Mouse (Mus musculus) erythroblast, adult 5-6 weeks (primary cell): ENCODE data around the gene Procr. TPM values are rescaled to one million over a fixed set of nuclear protein-coding genes. Genes with fewer than 3 reads are reported as not detected.

Experiments
- ATAC-seq: replicated peaks from 2 replicates; pipeline ENCODE4 v1.8.0; 2016; ENCODE audit warnings: moderate number of reproducible peaks, mild to moderate bottlenecking, moderate TSS enrichment, inconsistent platforms; ENCODE audit not compliant: poor library complexity, low FRiP score, severe bottlenecking
- total RNA-seq, 2 experiments: library from RNA; stranded (forward) in 1 of 2; stranded (reverse) in 1 of 2; fragments of 150-400 nt in 1 of 2; fragments of 200-764, 138-1000 nt in 1 of 2; gene quantifications; 2 replicates each; pipeline versions ENCODE4 v1.2.3 to v1.2.4; 2015 to 2017; ENCODE audit warnings: low replicate concordance in 2 of 2

Procr gene
- total RNA-seq, 2 experiments from 2014 or later, result 0.51 TPM; not detected in 1

DNA sequence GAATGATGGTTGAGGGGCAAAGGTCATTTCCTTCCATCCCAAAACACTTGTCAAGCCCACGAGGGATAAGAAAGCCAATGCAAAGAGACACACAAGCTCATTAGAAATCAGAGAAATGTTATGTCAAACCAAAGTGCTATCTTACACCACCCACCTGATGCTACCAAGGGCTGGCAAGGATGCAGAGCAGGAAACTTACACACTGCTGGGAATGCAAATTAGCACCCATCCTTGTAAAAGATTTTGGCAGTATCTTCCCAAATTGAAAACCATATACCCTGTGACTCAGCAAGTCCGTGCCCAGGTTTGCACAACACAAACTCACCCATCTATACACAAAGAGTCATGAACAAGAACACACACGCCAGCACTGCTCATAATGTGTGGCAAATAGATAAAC is 5.4 kb upstream of the Procr start:
- ATAC-seq, result no peak

DNA sequence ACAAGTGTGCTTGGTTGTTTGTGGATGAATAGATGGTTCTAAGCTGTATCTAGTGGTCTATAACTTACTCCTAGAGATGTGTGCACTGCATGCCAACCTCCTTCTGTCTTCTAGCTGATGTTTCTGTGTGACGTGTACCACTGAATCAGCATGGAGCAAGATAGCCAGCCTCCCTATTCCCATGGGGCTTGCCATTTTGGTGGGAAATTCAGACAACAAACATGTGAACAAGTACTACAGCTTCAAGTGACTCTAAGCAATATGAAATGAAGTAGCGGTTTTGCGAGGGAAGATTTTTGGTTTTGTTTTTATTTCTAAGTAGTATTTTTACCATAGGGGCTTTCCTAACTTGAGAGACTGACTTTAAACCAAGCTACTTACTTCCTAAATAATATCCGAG is 1.5 kb upstream of the Procr start:
- no peak for ATAC-seq

- 0 out of 2 replicates have a peak, but pooled peaks have one; percentile 64 for ATAC-seq
Observed at GRCm38 (mm10) chr2:155755746-155756145, 4.8 kb downstream of the Procr start.

DNA sequence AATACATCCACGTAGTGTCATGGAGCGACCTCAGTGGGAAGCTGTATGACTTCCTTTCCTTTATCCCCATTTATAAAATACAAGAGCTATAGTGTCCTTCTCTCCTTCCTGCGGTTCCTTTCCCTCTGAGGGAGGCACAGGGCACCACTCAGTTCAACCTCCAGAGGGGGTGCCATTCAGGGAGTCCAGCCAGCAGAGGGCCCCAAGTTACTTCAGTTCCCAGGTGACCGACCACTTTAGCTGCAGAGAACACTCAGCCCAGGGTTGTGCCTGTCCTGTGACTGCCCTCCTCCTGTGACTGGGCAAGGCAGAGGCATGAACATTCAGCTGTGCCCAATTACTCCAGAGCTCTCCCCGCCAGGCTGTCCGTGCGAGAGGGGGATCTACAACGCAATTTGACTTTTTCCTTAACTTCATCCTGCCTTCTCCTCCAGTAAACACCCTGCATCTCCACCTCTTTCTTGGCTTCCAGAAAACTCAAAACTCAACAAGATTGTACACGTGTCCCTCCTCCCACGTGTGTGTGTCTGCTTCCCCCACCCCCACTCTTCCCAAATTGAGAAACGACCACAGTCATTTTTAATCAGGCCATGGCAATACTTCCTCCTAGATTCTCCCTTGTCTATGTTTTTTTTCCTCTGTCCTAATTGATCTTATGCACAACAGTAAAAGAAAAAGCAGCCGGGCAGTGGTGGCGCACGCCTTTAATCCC is 6.1 kb downstream of the Procr start:
- ATAC-seq, result no peak

GRCm38 (mm10) chr2:155764679-155765418 is 13.9 kb downstream of the Procr start:
- ATAC-seq, result peak; percentile 72

DNA sequence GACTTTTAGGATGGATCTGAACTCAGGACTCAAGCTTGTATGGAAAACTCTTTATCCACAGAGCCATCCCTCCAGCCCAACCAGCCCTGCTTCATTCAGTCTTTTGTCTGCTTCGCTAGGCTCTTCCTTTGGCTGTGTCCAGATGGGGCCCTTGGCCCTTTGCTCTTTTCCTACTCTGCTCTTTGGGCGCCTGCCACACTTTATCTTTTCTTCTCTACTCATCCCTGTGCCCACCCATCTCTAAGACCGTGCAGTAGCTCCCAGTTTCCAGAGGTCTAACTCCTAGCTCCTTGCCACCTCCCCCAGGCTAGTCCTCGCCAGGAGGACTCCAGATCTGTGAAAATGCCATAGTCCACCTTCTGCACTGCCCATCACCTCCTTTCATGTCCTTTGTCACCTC is 22.7 kb downstream of the Procr start:
- ATAC-seq, result no peak

DNA sequence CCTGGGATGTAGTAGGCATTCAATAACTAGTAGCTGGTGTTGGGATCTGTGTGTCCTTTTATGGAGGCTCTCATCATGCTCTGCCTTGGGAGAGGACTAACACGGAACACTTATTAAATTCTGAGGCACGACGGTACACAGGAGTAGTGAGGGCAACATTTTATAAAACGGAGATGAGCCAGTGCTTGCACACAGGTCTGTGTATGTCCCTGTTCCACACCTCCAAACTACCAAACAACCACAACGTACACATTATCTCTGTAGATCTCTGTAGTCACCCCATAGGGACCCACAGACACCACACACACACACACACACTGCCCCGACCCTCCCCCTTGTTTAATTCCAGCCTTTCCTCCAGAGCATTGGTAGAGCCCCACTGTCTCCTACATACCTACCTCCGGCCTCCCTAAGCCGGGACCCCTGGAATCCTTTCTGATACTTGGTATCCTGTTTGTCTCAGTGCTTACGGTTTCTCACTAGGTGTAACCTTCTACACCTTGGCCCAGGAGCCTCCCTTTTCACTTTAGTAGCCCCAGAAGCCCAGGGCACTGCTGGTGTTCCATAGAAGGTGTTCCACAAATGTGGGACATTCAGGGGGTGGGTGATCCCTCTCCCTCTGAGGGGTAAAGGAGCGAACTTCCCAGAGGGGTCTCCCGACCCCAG is 23.5 kb downstream of the Procr start:
- no peak for ATAC-seq

DNA sequence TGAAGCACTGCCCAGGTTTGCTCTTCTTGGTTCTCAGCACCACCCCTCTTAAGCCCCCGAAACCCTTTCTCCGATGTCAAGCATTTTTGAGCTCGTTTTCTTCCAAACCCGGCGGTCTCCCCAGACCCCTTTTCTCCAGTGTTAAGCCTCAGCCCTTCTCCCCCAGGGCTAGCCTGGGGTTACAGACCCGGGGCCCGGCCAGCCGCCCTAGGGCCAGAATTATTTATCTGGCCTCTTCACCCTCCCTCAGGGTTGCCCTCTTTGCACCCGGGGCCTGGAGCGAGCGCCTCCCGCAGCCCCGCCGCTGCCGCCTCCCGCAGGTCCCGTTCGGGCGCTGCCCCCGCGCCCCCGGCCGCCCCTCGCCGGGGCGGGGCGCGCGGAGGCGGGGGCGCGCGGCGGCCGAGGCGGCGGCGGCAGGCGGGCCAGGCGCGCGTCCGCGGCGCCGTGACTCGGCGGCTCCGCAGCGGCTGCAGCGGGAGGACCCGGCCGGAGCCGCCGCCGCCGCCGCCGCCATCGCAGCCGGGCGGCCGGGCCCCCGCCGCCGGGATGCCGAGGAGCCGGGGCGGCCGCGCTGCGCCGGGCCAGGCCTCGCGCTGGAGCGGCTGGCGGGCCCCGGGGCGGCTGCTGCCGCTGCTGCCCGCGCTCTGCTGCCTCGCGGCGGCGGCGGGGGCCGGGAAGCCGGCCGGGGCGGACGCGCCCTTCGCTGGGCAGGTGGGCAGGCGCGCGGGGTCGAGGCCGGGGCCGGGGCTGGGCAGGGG is 24.2 kb downstream of the Procr start, which contains the start of gene Mmp24:
Gene Mmp24, plus strand, starts transcription at position 416 of the 758 bp plus-strand sequence.
- ATAC-seq, result no peak

- no peak for ATAC-seq
Observed at GRCm38 (mm10) chr2:155775685-155776263, 24.9 kb downstream of the Procr start.

DNA sequence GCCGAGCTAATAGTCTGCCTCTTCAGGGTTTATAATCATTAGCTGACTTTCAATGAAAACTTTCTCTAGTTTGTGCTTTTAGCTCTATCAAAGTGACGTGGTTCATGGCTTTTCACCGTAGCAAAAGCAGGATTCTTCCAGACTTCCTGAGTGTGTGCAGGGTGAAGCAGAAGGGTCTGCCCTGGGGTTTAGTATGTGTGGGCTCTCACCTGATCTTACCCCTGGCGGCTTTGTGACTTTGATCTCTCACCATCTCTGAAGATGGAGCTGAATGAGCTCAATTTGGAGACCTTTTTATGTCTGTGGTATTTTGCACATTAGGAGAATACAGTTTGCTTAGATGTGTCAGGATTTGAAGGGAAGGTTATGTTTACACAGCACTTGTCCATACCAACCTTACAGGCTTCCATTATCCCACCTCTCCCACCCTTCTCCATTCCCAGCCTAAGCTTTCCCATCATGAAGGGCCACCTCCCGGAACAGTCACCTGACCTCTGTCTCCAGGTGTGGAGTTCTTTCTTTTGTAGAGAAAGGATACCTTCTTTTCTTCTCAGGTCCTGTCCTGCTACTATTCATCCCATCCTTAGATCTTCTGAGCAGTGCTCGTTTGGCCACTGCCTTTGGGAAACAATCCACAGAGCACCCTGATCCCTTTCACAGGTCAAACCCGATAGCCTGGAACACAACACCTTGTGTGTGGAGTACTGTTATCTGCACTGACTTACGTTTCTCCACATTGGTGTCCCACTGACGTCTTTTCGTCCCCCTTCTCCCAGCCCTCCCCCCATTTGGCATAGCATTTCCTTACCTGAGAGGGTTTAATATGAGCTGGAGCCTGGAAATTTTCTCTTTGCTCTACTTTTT is 26.1 kb downstream of the Procr start:
- no peak for ATAC-seq

GRCm38 (mm10) chr2:155777688-155777985 is 26.7 kb downstream of the Procr start:
- no peak for ATAC-seq

DNA sequence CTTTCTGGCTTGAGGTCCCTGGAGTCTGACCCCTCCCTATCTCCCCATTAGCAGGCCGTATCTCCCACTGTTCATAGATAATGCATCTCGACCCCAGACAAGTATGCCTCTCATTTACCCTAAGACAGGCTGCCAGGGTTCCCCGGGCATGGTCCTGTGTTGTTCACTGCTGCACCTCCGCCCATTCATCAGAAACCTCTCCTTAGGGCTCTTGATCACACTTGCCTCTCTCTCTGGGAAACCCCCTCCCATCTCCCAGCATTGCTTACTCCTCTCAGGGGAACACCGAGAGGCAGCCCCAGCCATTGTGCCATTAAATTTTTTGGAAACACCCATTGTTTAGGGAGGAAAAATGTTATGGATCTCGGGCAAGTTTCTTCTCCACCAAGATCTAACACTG is 27.1 kb downstream of the Procr start:
- no peak for ATAC-seq

DNA sequence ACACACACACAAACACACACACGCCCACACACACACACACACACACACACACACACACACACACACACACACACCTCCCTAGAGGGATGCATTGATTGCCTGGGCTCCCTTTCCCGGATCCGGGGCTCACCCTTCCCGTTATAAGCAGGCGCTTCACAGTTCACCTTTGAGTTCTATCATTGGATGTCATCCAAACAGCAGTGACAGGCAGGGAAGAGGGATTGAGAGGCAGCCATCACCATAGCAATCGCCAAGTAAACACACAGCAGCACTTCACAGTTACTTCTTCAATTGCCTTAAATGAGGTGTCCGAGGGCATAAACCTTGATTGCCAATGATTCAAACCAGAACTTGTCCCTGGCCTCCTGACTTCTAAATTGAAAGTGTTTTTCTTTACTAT is 28.1 kb downstream of the Procr start:
- ATAC-seq, result no peak

GRCm38 (mm10) chr2:155779506-155779905 is 28.6 kb downstream of the Procr start:
- no peak for ATAC-seq

GRCm38 (mm10) chr2:155784534-155784933 is 33.6 kb downstream of the Procr start:
- no peak for ATAC-seq

- ATAC-seq, result no peak
Observed at GRCm38 (mm10) chr2:155786905-155787304, 36.0 kb downstream of the Procr start.

DNA sequence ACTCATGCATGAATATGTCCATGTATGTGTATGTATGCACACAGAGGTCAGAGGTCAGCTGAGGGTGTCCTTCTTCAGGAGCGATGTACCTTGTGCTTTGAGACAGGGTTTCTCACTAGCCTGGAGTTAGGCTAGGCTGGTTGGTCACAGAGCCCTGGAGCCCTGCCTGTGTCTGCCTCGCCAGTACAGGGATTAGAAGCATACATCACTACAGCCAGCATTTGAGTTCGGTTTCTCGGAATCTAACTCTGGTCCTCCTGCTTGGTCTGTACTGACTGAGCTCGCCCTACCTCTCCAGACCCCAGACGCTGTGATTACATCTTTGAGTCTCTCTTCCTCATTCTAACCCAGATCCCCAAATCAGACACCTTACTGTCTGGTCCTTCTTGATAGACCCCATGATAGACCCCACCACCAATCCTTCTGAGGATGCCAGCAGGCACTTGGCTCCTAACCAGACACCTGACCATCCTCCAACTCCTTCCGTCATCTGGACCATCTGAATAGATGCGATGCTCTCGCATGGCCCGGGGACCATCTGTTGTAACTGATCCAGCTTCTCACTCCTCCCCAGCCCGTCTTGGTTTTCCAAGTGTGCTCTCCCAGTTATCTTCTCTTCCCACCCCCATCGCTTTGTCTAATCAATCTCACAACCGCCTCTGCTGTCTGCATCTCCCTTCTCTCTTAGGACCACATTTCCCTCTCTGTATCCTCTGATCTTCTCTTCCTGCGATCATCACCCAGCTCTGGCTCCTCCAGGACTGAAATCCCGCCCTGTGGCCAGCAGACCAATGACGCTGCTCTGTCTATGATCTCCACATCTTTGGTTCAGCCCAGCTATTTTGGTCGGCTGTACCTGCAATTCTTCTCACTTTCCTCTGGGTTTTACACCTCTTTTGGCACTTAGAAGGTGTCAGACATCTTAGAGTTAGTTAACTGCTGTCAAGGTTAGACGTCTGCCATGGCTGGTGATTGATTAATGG is 37.3 kb downstream of the Procr start:
- ATAC-seq, result no peak

GRCm38 (mm10) chr2:155792899-155793298 is 42.0 kb downstream of the Procr start:
- ATAC-seq, result no peak
